Comparison of ENCODE assay signal across 22 mouse cellular contexts in genomic region chr11:53210876-53211275, GRCm38 (mm10).
DNase-seq lines count a peak whose midpoint lies in the region; ATAC-seq and TF ChIP-seq lines count a peak whose summit lies in the region.
"Had no signal": no experiment of that assay in that cellular context is flagged by ENCODE, and none has a peak within 500 bp of the region (broad histone marks: within the 10 kb centered on the region; RNA-seq: fewer than 3 reads in every experiment).

No protein-coding gene starts in this region.

- H3K4me3 ChIP-seq in forebrain, embryonic 14.5 days (ENCODE audit: low read depth, low read length) = no peak overlapping the region
- no peak overlapping the region for H3K4me3 ChIP-seq in forebrain, embryonic 15.5 days
- no peak overlapping the region for H3K4me3 ChIP-seq in heart, embryonic 10.5 days

- WGBS in forebrain, embryonic 14.5 days = 15% methylated on average over 9 of the region's 9 CpGs
- WGBS in forebrain, embryonic 15.5 days = 17% methylated on average over 9 of the region's 9 CpGs
- WGBS in heart, embryonic 10.5 days = 74% methylated on average over 9 of the region's 9 CpGs

- TF ChIP-seq POLR2A in brain, embryonic 14.5 days (IDR thresholded peaks at IDR 0.05; ENCODE audit: borderline replicate concordance, extremely low read depth, insufficient read depth, insufficient read length, poor library complexity, severe bottlenecking) = no peak

- no peak overlapping the region for H3K9ac ChIP-seq in forebrain, embryonic 14.5 days (ENCODE audit: low read length)
- H3K9ac ChIP-seq in forebrain, embryonic 15.5 days (replicated peaks) = no peak overlapping the region

- peak; percentile 67 for DNase-seq in forebrain, embryonic 14.5 days (ENCODE audit: low spot score)
- peak; percentile 19 for DNase-seq in heart, adult 11 months
- DNase-seq in heart, embryonic 10.5 days (ENCODE audit: low spot score) = no peak
- peak; percentile 27 for DNase-seq in retina, postnatal 1 day
- DNase-seq in retina, embryonic 14.5 days (ENCODE audit: low spot score) = no peak
- DNase-seq in brain, embryonic 14.5 days (ENCODE audit: low read depth) = peak; percentile 77
- DNase-seq in gastrocnemius, postnatal 25 days = no peak
- DNase-seq: adrenal gland, adult 2 months; adrenal gland, adult 8-10 months; adrenal gland, postnatal 10 days; adrenal gland, postnatal 14 days; adrenal gland, postnatal 25 days; adrenal gland, postnatal 36 days; B cell, adult 2 months; cerebellum, adult 11 months; cerebellum, adult 11-12 months; cerebellum, adult 18-20 months had no signal

- H3K4me2 ChIP-seq in forebrain, embryonic 14.5 days (ENCODE audit: low read length) = no peak overlapping the region
- no peak overlapping the region for H3K4me2 ChIP-seq in forebrain, embryonic 15.5 days (replicated peaks)

- no peaks in the 10 kb centered on the region for H3K27me3 ChIP-seq in forebrain, embryonic 14.5 days (replicated peaks; ENCODE audit: control insufficient read depth, insufficient read depth, low read length)
- H3K27me3 ChIP-seq in forebrain, embryonic 15.5 days = no peaks in the 10 kb centered on the region
- no peaks in the 10 kb centered on the region for H3K27me3 ChIP-seq in heart, embryonic 10.5 days (ENCODE audit: insufficient read depth, poor library complexity, severe bottlenecking)

- TF ChIP-seq CTCF in brain, embryonic 14.5 days (IDR thresholded peaks at IDR 0.05; ENCODE audit: borderline replicate concordance, extremely low read depth, insufficient read depth, insufficient read length) = no peak

- H3K4me1 ChIP-seq in forebrain, embryonic 14.5 days (ENCODE audit: control insufficient read depth, insufficient read depth, low read length) = no peaks in the 10 kb centered on the region
- 0 out of 2 replicates have a peak, but pooled peaks cover 4% of the 10 kb centered on the region for H3K4me1 ChIP-seq in forebrain, embryonic 15.5 days
- no peaks in the 10 kb centered on the region for H3K4me1 ChIP-seq in heart, embryonic 10.5 days

- no peaks in the 10 kb centered on the region for H3K36me3 ChIP-seq in forebrain, embryonic 14.5 days (ENCODE audit: control insufficient read depth, insufficient read depth, low read length)
- no peaks in the 10 kb centered on the region for H3K36me3 ChIP-seq in forebrain, embryonic 15.5 days
- no peaks in the 10 kb centered on the region for H3K36me3 ChIP-seq in heart, embryonic 10.5 days
- H3K36me3 ChIP-seq: G1E had no signal

- H3K9me3 ChIP-seq in forebrain, embryonic 14.5 days (replicated peaks; ENCODE audit: control insufficient read depth, low read length) = no peaks in the 10 kb centered on the region
- H3K9me3 ChIP-seq in forebrain, embryonic 15.5 days = no peaks in the 10 kb centered on the region
- no peaks in the 10 kb centered on the region for H3K9me3 ChIP-seq in heart, embryonic 10.5 days
- H3K9me3 ChIP-seq: G1E had no signal

- no peak overlapping the region for H3K27ac ChIP-seq in forebrain, embryonic 14.5 days (ENCODE audit: low read depth, low read length)
- H3K27ac ChIP-seq in forebrain, embryonic 15.5 days (replicated peaks) = no peak overlapping the region
- H3K27ac ChIP-seq in heart, embryonic 10.5 days = no peak overlapping the region

- no peak for ATAC-seq in forebrain, embryonic 14.5 days
- ATAC-seq in forebrain, embryonic 15.5 days (replicated peaks) = no peak
- ATAC-seq: activated CD4-positive, CD25-positive, alpha-beta regulatory T cell, adult 4 months; CD4-positive, CD25-positive, alpha-beta regulatory T cell, adult 4 months; Patski had no signal

Comparison
In these comparisons a context has a peak if more than half of its experiments do, and no peak if none do; other contexts are left out.
1. DNase-seq: peak in forebrain, embryonic 14.5 days (single experiment), heart, adult 11 months (single experiment), retina, postnatal 1 day (single experiment) and brain, embryonic 14.5 days (single experiment); none in heart, embryonic 10.5 days (single experiment), retina, embryonic 14.5 days (single experiment) and gastrocnemius, postnatal 25 days (single experiment).